Mouse (Mus musculus) myocyte (in vitro differentiated cells): ENCODE measurements at regions not wholly inside any gene's neighbourhood (a gene's known extent, or its start where the extent isn't known, plus 50 kb on each side); places are given as distances from the start of the nearest gene placed in this dataset.

Experiments used
- CEBPB ChIP-seq: IDR thresholded peaks from 2 replicates; pipeline ENCODE4 v1.6.1; 2011; ENCODE audit warnings: mild to moderate bottlenecking, moderate library complexity; ENCODE audit not compliant: poor library complexity, insufficient read depth, severe bottlenecking
- E2F4 ChIP-seq: IDR thresholded peaks from one replicate; pipeline ENCODE4 v1.6.1; 2011; ENCODE audit warnings: mild to moderate bottlenecking, control low read depth, moderate library complexity; ENCODE audit not compliant: insufficient read depth
- MAX ChIP-seq: IDR thresholded peaks from one replicate; pipeline ENCODE4 v1.6.1; 2011; ENCODE audit warnings: low read depth, mild to moderate bottlenecking, control low read depth
- MYOG ChIP-seq, 3 experiments: IDR thresholded peaks; one replicate each; pipeline ENCODE4 v1.6.1; 2011; ENCODE audit warnings: control low read depth in 2 of 3, low read depth in 2 of 3, mild to moderate bottlenecking in 2 of 3; ENCODE audit not compliant: insufficient read length in 2 of 3, control insufficient read depth in 1 of 3, insufficient read depth in 1 of 3
- POLR2A ChIP-seq: IDR thresholded peaks from one replicate; pipeline ENCODE4 v1.6.1; 2011; ENCODE audit warnings: low read depth, mild to moderate bottlenecking, control low read depth, moderate library complexity; ENCODE audit not compliant: insufficient read length
- REST ChIP-seq: IDR thresholded peaks from one replicate; pipeline ENCODE4 v1.6.1; 2011; ENCODE audit warnings: mild to moderate bottlenecking, control low read depth, moderate library complexity; ENCODE audit not compliant: insufficient read depth, insufficient read length
- SRF ChIP-seq: IDR thresholded peaks from one replicate; pipeline ENCODE4 v1.6.1; 2011; ENCODE audit warnings: low read depth; ENCODE audit not compliant: control insufficient read depth, insufficient read length
- USF1 ChIP-seq: IDR thresholded peaks from one replicate; pipeline ENCODE4 v1.6.1; 2011; ENCODE audit warnings: low read depth, mild to moderate bottlenecking, control low read depth, moderate library complexity

- TF ChIP-seq SRF (no peak), POLR2A (no peak), USF1 (no peak), CEBPB (no peak), MAX (no peak), E2F4 (no peak), REST (no peak), MYOG (IDR thresholded peaks at IDR 0.05; ENCODE audit: control insufficient read depth in 1 of 3, insufficient read depth in 1 of 3, insufficient read length in 2 of 3, low read depth in 2 of 3) (no peak)
Measured at GRCm38 (mm10) chr13:99111736-99112386, 72.8 kb upstream of the Zfp366 start.
